Mouse (Mus musculus) cerebellum, adult 8-10 months (tissue): ENCODE measurements around the gene Tmem25.
"Not testable (repeated sequence)": the region's sequence is repeated elsewhere in the genome, so short reads cannot be mapped to it uniquely, and the experiment has no call there.

Experiments
- DNase-seq: peaks from one replicate; pipeline ENCODE4 v3.0.0; 2022

The Tmem25 gene

DNA sequence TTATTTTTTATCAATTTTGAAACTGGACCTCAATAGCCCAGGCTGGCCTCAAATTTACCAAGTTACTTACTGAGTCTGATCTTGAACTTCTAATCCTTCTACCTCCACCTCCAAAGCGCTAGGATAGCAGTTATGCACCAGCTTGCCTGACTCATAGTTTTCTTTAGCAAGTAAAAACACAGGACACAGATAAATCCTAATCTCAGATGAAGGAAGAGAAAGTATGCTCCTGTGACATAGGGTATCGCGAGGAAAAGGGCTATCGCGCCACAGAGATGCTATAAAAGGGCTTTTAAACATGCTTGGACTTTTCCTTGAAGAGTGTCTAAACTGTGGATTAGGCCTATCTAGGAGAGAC lies 26.7 kb downstream of the Tmem25 start:
- no peak for DNase-seq

DNA sequence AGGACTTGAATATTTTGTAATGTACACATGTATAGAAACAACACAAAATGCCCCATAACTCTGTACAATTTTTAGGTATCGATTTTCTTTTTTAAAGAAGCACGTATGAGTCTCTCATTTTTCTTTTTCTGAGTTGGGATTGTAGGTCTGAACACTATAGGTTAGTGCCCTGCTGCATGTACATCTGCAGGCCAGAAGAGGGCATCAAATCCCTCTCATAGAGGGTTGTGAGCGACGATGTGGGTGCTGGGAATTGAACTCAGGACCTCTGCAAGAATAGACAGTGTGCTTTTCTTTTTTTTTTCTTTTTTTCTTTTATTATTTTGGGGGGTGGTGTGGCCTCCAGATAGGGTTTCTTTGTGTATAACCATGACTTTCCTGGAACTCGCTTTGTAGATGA lies 27.7 kb downstream of the Tmem25 start:
- no peak for DNase-seq

- DNase-seq, result not testable (repeated sequence)
These were observed 31.1 kb downstream of the Tmem25 start for GRCm38 (mm10) chr9:44768029-44768394.

DNA sequence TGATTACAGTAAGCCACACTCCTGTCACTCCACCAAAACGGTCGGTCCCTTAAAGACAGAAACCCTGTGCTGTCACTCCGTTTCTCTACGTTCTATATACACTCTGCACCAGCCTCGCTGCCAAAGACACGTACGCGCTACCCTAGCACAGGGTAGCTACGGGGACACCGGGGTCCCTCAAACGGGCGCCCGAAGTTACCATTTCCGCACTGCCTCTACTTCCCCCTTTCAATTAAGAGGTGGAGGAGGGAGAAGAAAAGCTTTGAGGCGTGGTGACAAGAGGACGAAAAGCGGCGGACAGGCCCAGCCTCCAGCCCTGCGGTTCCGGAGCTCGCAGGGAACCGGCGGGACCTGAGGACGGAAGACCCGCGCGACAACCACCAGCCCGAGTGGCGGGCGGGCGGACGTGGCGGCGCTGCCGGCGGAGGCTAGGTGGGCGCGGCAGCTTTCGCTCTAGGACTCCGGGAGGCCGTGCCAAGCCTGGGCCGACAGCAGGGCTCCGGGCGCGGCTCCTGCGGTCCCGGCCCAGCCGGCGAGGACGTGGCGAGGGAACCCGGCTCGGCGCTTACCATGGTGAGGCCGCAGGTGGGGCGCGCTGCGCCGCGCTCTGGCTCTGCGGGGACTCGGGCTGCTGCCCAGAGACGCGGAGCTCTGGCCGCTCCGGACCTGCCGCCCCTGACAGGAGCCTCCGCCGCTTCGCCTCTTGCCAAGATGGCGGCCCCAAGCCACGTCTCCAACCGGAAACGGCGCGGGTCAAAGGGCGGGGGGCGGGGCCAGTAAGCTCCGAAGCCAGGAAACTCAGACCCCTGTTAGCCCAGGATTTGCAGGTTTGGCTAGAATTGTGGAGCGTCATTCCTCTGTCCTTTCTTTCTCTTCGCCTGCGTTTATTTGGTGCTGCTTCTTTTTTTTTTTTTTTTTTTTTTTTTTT lies 31.7 kb downstream of the Tmem25 start, which contains the start of the genes Arcn1 and Ift46:
Gene Arcn1 (minus strand): TSS at position 745 of the 928 bp plus-strand sequence.
Gene Ift46 (plus strand): TSS at position 808 of the 928 bp plus-strand sequence.
- peak; percentile 80 for DNase-seq

DNA sequence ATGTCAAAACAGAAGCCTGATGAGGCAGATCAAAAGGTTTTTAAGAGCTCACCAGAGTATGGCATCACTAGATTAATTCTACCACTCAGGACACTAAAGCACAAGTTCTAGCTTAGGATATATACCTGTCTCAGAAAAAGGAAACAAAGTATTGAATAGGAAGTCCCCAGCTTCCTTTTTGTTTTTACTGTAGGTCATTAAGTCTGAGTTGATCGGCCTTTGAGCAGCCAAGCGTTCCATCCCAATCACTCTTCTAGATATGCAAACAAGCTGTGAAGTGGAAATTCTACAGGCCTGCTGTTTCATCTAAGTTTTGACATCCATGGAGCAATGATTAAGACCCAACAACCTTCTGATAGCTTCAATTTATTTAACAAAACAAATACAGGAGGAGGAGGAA lies 38.2 kb downstream of the Tmem25 start:
- DNase-seq, result no peak

DNA sequence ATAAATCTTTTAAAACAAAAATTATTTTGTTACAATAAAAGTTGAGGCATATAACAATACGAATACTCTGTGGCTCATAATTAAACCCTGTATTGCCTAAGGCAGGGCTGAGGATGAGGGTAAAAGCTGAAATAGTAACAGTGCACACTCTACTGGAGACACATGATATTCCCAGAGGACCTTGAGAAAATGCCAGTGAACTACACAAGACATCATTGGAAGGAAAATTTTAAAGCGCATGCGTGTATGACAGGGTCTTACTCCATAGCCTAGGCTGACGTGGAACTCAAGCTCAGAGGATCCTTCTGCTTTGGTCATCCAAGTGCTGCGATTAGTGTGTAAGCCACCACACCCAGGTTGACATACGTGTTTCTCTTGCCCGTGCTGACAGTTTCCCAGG lies 50.6 kb downstream of the Tmem25 start:
- no peak for DNase-seq

- DNase-seq, result no peak
These were observed 51.8 kb downstream of the Tmem25 start for GRCm38 (mm10) chr9:44747341-44747740.

GRCm38 (mm10) chr9:44746666-44747065 lies 52.4 kb downstream of the Tmem25 start:
- no peak for DNase-seq

DNA sequence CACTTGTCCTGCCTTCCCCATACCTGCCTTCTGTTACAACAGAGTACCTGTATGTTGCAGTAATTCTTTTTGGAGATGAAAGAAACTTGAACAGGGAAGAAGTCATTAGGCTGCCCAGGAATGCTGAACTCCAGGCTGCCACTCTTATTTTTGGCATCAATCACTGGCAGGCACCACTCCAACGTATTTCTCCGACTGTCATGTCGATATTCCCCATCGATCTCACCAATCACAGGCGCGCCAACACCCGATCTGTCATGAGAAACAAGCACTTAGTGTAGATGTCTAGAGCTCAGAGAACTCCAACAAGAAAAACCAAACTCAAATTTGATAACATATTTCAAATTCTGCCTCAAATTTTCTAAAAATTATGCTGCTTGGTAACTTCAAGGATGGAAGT lies 53.7 kb downstream of the Tmem25 start:
- DNase-seq, result no peak
